Comparison of ENCODE assay signal across 8 mouse cellular contexts in genomic region chr14:20070629-20071028, GRCm38 (mm10).
A peak's percentile ranks its signal among the peaks of the same experiment; 100 is the strongest.
DNase-seq lines count a peak whose midpoint lies in the region; ATAC-seq and TF ChIP-seq lines count a peak whose summit lies in the region.
"Had no signal": no experiment of that assay in that cellular context is flagged by ENCODE, and none has a peak within 500 bp of the region (broad histone marks: within the 10 kb centered on the region; RNA-seq: fewer than 3 reads in every experiment).

No protein-coding gene starts in this region.

- no peaks in the 10 kb centered on the region for H3K27me3 ChIP-seq in kidney, embryonic 14.5 days (ENCODE audit: control insufficient read depth, insufficient read depth, low read length)
- no peaks in the 10 kb centered on the region for H3K27me3 ChIP-seq in intestine, embryonic 16.5 days (replicated peaks; ENCODE audit: control insufficient read depth, insufficient read depth, low read length)
- H3K27me3 ChIP-seq: limb, embryonic 12.5 days had no signal

- no peak for ATAC-seq in kidney, embryonic 14.5 days (ENCODE audit: low FRiP score, low TSS enrichment)
- ATAC-seq in intestine, embryonic 16.5 days = no peak

- no peak overlapping the region for H3K4me3 ChIP-seq in kidney, embryonic 14.5 days (ENCODE audit: low read length)
- no peak overlapping the region for H3K4me3 ChIP-seq in ES-E14 (ENCODE audit: insufficient read depth in 1 of 2, low read depth in 1 of 2, low read length in 2 of 2, poor library complexity in 1 of 2, severe bottlenecking in 1 of 2)
- no peak overlapping the region for H3K4me3 ChIP-seq in intestine, embryonic 16.5 days (ENCODE audit: low read length)
- H3K4me3 ChIP-seq: limb, embryonic 12.5 days had no signal

- in situ Hi-C loops in ES-E14 (cut with MboI; ENCODE audit: low sequenced_read_pairs in 2 of 2, unreplicated experiment in 2 of 2) = loop anchor here in 1 of 2 experiments (10.0 to 25.0 kb wide), 2 partner anchors 236 to 433 kb away; no protein-coding TSS in a partner anchor

- H3K4me1 ChIP-seq in kidney, embryonic 14.5 days (ENCODE audit: control insufficient read depth, insufficient read depth, low read length) = no peaks in the 10 kb centered on the region
- H3K4me1 ChIP-seq in ES-E14 (ENCODE audit: control insufficient read depth in 2 of 2, insufficient read depth in 2 of 2, low read length in 2 of 2, poor library complexity in 1 of 2) = peaks cover 0 to 4% of the 10 kb centered on the region in 2 experiments; a peak in 2 of 4 replicates
- no peaks in the 10 kb centered on the region for H3K4me1 ChIP-seq in intestine, embryonic 16.5 days (ENCODE audit: control insufficient read depth, insufficient read depth, low read length)

- no peak overlapping the region for H3K9ac ChIP-seq in kidney, embryonic 14.5 days (ENCODE audit: low read depth, low read length)
- H3K9ac ChIP-seq in ES-E14 (ENCODE audit: insufficient read depth, low read depth, low read length, poor library complexity, severe bottlenecking) = no peak overlapping the region
- H3K9ac ChIP-seq in intestine, embryonic 16.5 days (ENCODE audit: low read depth, low read length) = no peak overlapping the region
- H3K9ac ChIP-seq: limb, embryonic 12.5 days had no signal

- H3K9me3 ChIP-seq in kidney, embryonic 14.5 days (ENCODE audit: control insufficient read depth, low read length) = no peaks in the 10 kb centered on the region
- H3K9me3 ChIP-seq in ES-E14 (ENCODE audit: control insufficient read depth, insufficient read depth, low read depth, low read length) = no peaks in the 10 kb centered on the region
- no peaks in the 10 kb centered on the region for H3K9me3 ChIP-seq in intestine, embryonic 16.5 days (ENCODE audit: control insufficient read depth, low read length)
- H3K9me3 ChIP-seq: limb, embryonic 12.5 days had no signal

- no peak overlapping the region for H3K27ac ChIP-seq in kidney, embryonic 14.5 days (ENCODE audit: low read depth, low read length)
- no peak overlapping the region for H3K27ac ChIP-seq in ES-E14 (ENCODE audit: insufficient read depth, low read depth, low read length, poor library complexity, severe bottlenecking)
- no peak overlapping the region for H3K27ac ChIP-seq in intestine, embryonic 16.5 days (ENCODE audit: low read length)
- H3K27ac ChIP-seq: limb, embryonic 12.5 days had no signal

- no peak overlapping the region for H3K4me2 ChIP-seq in kidney, embryonic 14.5 days (replicated peaks; ENCODE audit: low read depth, low read length)
- no peak overlapping the region for H3K4me2 ChIP-seq in intestine, embryonic 16.5 days (ENCODE audit: low read depth, low read length)
- H3K4me2 ChIP-seq: limb, embryonic 12.5 days had no signal

- DNase-seq in kidney, adult 18-20 months = peak; percentile 18
- DNase-seq in ES-E14 (ENCODE audit: low read depth, low spot score) = no peak
- peak; percentile 7 for DNase-seq in adrenal gland, postnatal 25 days
- DNase-seq in kidney, postnatal 25 days = peak; percentile 42 to 48
- peak; percentile 38 for DNase-seq in right cerebral cortex, postnatal 14 days

- no peaks in the 10 kb centered on the region for H3K36me3 ChIP-seq in kidney, embryonic 14.5 days (ENCODE audit: control insufficient read depth, insufficient read depth, low read length)
- no peaks in the 10 kb centered on the region for H3K36me3 ChIP-seq in ES-E14 (ENCODE audit: control insufficient read depth, insufficient read depth, low read length, poor library complexity, severe bottlenecking)
- H3K36me3 ChIP-seq in intestine, embryonic 16.5 days (ENCODE audit: control insufficient read depth, insufficient read depth, low read length) = no peaks in the 10 kb centered on the region
- H3K36me3 ChIP-seq: limb, embryonic 12.5 days had no signal

TF ChIP-seq in ES-E14, 5 proteins besides CTCF, POLR2A, EP300 and RAD21:
- TF ChIP-seq CHD2 (IDR thresholded peaks at IDR 0.05; ENCODE audit: low read depth, low read length) = no peak
- TF ChIP-seq MAFK (IDR thresholded peaks at IDR 0.05; ENCODE audit: insufficient read depth, low read depth, low read length) = no peak
- no peak for TF ChIP-seq ZNF384 (IDR thresholded peaks at IDR 0.05; ENCODE audit: low read depth, low read length)
- peak; percentile 64; the same call in 1 of the 2 replicates for TF ChIP-seq ZC3H11A (IDR thresholded peaks at IDR 0.05; ENCODE audit: borderline replicate concordance, low read depth, low read length)
TF ChIP-seq in ES-E14: peak in this region for 1.
